ENCODE assay signal across 15 mouse cellular contexts in genomic region chr13:36108528-36108927, GRCm38 (mm10).
"Had no signal": no experiment of that assay in that cellular context is flagged by ENCODE, and none has a peak within 500 bp of the region (broad histone marks: within the 10 kb centered on the region; RNA-seq: fewer than 3 reads in every experiment).

No protein-coding gene starts in this region.

- DNase-seq: gastrocnemius, postnatal 14 days; gastrocnemius, postnatal 36 days; heart, adult 18-20 months; heart, postnatal 10 days; heart, postnatal 4 days; kidney, adult 2 months; kidney, adult 9 months; kidney, postnatal 14 days; kidney, postnatal 36 days; layer of hippocampus, adult 9-11 months; liver had no signal

- ATAC-seq: hindbrain, embryonic 16.5 days; inflammation-experienced regulatory T-cells, adult 6 months; intestine, embryonic 15.5 days; intestine, postnatal 0 days had no signal
